Mouse (Mus musculus): ENCODE results near the gene Rnf157.

Rnf157 gene

DNA sequence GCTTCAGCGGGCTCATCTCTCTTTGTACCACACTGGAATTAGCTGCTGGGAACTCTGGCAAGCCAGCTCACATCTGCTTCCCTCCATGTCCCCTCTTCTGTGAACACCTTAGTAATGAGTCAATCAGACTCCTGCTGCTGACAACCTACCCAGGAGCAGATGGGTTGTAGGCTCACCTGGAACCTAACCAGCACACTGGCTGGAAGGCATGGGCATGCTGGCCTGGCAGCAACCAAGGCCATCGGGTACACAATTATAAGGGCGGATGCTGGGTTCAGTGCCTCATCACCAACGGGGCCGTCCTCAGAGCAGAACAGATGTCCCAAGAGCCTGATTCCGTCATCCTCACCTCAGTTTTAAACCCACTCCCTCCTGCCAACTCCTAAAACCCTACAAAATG is 114.2 kb downstream of the Rnf157 start:
- DNase-seq (ENCODE audit: low read depth, low spot score), result peak; percentile 94

DNA sequence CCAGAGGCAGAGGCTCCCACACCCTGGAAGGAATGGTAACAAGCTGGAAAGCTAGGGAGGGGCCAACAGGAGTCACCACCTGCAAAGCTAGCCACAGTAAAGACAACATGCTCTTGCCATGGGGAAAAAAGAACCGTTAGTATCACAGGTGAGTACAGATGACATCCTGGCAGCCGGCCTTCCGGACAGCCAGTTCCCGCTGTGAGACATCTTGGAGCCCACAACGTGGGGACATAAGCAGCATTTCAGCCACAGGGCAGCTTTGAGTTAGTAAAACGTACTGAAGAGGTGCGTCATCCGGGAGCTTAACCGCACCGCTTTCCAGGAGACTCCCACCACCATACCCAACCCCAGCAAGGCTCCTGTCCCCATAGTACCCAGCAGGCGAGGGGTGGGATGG is 114.6 kb downstream of the Rnf157 start:
- DNase-seq (ENCODE audit: low read depth, low spot score), result peak; percentile 75

DNA sequence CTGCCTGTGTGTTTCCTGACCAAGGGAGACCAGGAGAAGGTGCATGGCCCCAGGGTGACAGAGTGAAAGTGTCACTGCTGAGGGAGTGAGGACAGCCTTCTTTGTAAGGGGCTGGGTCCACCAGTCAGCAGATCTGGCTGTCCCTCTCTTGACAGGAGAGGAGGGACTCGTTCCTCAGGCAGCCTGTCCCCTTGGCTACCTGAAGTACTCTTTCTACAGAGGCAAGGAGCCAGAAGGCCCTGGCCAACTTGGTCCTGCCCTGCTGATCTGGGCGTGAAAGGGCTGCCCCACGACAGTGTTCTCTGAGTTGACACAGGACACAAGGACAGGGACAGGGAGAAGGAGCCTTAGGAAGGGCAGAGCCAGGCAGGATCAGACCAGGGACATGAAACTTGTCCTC is 115.8 kb downstream of the Rnf157 start:
- DNase-seq (ENCODE audit: low read depth, low spot score), result no peak

DNA sequence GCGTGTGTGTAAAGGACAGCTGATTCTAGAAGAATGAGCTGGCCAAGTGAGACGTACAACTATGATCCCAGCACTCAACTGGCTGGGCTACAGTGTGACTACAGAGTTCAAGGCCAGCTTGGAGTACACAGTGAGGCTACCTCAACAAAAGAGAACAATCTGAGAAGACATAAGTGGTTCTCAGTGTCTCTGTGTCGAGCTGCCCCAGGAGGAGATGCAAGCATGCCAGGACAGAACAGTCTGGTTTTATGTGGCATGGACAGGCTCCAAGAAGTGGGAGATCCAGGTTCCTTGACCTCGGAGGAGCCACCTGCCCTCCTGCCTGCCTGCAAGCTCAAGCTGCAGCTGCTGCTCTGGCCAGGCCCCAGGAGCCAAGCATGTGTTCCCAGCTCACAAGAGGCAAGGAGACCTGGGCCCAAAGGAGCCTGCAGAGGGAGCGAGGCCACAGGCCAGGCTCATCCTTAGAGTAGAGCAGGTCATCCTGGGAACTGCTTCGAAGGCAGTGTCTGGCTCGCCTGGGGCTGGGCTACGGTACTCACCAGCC is 116.6 kb downstream of the Rnf157 start:
- DNase-seq (ENCODE audit: low read depth, low spot score), result peak; percentile 44

DNA sequence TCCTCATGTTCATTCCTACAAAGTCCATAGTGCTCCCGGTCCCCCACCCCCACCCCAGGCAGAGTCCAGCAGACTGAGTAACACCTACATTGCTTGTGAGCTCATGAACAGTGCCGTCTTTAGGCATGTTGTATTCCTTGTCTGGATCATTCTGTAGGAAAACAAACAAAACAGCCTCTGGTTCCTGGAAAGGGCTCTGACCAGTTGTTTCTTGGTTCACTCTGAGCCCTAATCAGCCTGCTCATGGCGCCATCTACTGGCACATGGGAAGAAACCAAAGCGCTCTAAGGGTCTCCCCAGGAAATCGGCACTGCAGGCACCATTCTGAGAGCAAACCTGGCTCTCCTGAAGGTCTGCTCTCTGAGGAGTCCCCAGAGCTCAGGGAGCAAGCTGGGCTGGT is 118.5 kb downstream of the Rnf157 start:
- DNase-seq (ENCODE audit: low read depth, low spot score), result peak; percentile 71

DNA sequence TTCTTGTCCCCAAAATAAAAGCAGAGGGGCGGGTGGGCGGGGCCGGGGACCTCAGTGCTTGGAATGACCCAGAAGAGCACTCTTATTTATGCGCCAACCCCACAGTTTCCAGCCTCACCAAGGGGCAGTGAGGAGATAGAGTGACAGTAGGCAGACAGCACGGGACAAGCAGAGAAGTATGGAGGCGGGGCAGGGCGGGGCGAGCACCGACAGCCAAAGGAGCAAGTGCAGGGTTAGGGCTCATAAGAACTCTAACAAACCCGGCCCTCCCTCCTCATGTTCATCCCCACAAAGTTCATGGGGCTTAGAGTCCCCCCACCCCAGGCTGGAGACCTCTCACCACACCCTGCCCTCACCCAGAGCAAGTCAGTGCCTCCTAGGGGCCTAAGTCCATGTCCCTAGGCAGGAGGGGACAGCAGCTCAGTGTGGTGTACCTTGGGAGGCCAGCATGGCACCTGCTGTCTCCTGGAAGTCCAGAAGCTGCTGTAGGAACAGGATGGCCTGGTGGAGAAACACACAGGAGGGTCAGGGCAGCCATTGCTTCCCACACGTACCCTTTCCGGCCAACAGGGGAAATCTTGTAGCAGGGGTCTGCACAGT is 119.2 kb downstream of the Rnf157 start:
- no peak for DNase-seq (ENCODE audit: low read depth, low spot score)

DNA sequence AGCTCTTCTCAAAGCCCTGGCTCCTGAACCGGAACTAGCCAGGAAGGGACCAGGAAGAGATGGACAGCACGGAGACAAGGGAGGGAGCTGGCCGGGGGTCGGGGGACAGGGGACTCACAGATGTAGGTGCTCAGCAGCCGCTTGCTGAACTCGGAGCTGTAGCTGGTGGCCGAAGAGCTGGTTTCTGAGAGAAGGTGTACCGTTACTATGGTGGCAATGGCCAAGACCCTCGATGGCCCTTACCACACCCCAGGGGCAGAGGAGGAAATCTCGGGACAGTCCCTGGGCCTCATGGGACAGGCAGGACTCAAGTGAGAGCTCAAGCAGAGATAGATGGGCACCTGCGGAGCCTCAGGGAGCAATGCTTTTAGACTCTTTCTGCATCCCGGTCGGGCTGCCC is 120.4 kb downstream of the Rnf157 start:
- DNase-seq (ENCODE audit: low read depth, low spot score), result no peak

DNA sequence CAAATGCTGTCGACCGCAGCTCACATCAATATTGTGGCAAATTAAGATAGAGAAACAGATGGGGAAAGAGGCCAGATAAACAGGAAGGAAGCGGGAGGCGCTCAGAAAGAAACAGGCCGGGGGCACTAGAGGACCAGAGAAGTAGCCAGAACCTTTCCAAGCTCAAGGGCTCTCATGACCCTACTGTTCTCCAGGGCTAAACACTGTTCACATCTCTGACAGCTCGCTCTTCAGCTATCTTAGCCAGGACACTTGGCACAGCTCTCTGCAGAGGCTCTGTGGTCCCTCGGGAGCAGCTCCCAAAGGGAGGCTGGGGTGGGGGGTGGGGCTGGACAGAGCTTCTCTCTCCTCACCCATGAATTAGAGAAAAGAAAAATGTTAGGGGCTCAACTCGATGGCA is 122.3 kb downstream of the Rnf157 start:
- no peak for DNase-seq (ENCODE audit: low read depth, low spot score)

DNA sequence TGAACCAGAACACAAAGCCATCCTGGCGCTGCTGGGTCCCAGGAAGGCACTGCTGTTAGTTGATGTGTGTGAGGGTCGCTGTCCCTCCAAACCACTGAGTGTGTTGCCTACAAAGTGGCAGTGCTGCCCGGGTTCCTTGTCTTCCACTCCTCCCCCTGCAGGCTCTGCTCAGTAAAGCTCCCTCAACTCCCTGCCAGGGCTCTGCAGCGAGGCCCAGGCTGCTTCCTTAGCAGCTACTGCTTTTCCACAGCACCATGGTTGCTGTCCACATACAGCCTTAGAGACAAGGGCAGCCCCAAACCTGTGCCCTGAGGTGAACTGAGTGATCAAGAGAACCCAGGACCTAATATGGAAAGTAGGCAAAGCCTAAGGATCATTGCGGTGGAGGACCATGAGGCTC is 125.5 kb downstream of the Rnf157 start:
- DNase-seq (ENCODE audit: low read depth, low spot score), result no peak
